In genomic region chr5:122165233-122165915, GRCm38 (mm10) we compare ENCODE assay signal across 9 mouse cellular contexts. TPM values are rescaled to one million over a fixed set of nuclear protein-coding genes. Genes with fewer than 3 reads are reported as not detected.
DNase-seq lines count a peak whose midpoint lies in the region; ATAC-seq and TF ChIP-seq lines count a peak whose summit lies in the region.
"Had no signal": no experiment of that assay in that cellular context is flagged by ENCODE, and none has a peak within 500 bp of the region (broad histone marks: within the 10 kb centered on the region; RNA-seq: fewer than 3 reads in every experiment).

No protein-coding gene starts in this region.

- peaks cover 100% of the 10 kb centered on the region for H3K36me3 ChIP-seq in hindbrain, embryonic 10.5 days
- peaks cover 13% of the 10 kb centered on the region for H3K36me3 ChIP-seq in hindbrain, embryonic 11.5 days (ENCODE audit: control insufficient read depth, insufficient read depth, low read length)
- peaks cover 19% of the 10 kb centered on the region for H3K36me3 ChIP-seq in forebrain, embryonic 16.5 days (ENCODE audit: control insufficient read depth, insufficient read depth)
- H3K36me3 ChIP-seq in midbrain, embryonic 14.5 days (ENCODE audit: control insufficient read depth, insufficient read depth, low read length), result peaks cover 60% of the 10 kb centered on the region

- no peaks in the 10 kb centered on the region for H3K27me3 ChIP-seq in hindbrain, embryonic 10.5 days (ENCODE audit: insufficient read depth, poor library complexity, severe bottlenecking)
- H3K27me3 ChIP-seq in hindbrain, embryonic 11.5 days (ENCODE audit: control insufficient read depth, insufficient read depth, low read length), result no peaks in the 10 kb centered on the region
- H3K27me3 ChIP-seq in forebrain, embryonic 16.5 days (replicated peaks; ENCODE audit: control insufficient read depth, insufficient read depth, low read length), result no peaks in the 10 kb centered on the region
- no peaks in the 10 kb centered on the region for H3K27me3 ChIP-seq in midbrain, embryonic 14.5 days (ENCODE audit: control insufficient read depth, insufficient read depth, low read length)
- H3K27me3 ChIP-seq: lung, embryonic 15.5 days had no signal

- H3K27ac ChIP-seq in hindbrain, embryonic 10.5 days, result no peak overlapping the region
- H3K27ac ChIP-seq in hindbrain, embryonic 11.5 days (ENCODE audit: low read depth, low read length), result no peak overlapping the region
- peak overlapping the region; percentile 50 for H3K27ac ChIP-seq in forebrain, embryonic 16.5 days (ENCODE audit: low read length)
- H3K27ac ChIP-seq in midbrain, embryonic 14.5 days (replicated peaks; ENCODE audit: low read depth, low read length), result peak overlapping the region; percentile 23
- H3K27ac ChIP-seq: lung, embryonic 15.5 days had no signal

- H3K4me3 ChIP-seq in hindbrain, embryonic 10.5 days, result peak overlapping the region; percentile 11; the same call in 1 of the 2 replicates
- no peak overlapping the region for H3K4me3 ChIP-seq in hindbrain, embryonic 11.5 days (ENCODE audit: low read depth, low read length)
- H3K4me3 ChIP-seq in forebrain, embryonic 16.5 days (replicated peaks; ENCODE audit: low read length), result no peak overlapping the region
- no peak overlapping the region for H3K4me3 ChIP-seq in midbrain, embryonic 14.5 days (replicated peaks; ENCODE audit: low read depth, low read length)
- H3K4me3 ChIP-seq: lung, embryonic 15.5 days had no signal

- TF ChIP-seq CTCF in brain, embryonic 14.5 days (IDR thresholded peaks at IDR 0.05; ENCODE audit: borderline replicate concordance, extremely low read depth, insufficient read depth, insufficient read length), result no peak

- H3K9ac ChIP-seq in hindbrain, embryonic 11.5 days (ENCODE audit: low read depth, low read length), result no peak overlapping the region
- H3K9ac ChIP-seq in forebrain, embryonic 16.5 days (replicated peaks; ENCODE audit: low read depth, low read length), result peak overlapping the region; percentile 37
- H3K9ac ChIP-seq in midbrain, embryonic 14.5 days (replicated peaks; ENCODE audit: low read length), result 0 out of 2 replicates have a peak overlapping the region, but pooled peaks have one; percentile 6
- H3K9ac ChIP-seq: lung, embryonic 15.5 days had no signal

- no peaks in the 10 kb centered on the region for H3K9me3 ChIP-seq in hindbrain, embryonic 10.5 days
- no peaks in the 10 kb centered on the region for H3K9me3 ChIP-seq in hindbrain, embryonic 11.5 days (ENCODE audit: control insufficient read depth, low read length)
- no peaks in the 10 kb centered on the region for H3K9me3 ChIP-seq in forebrain, embryonic 16.5 days (ENCODE audit: control insufficient read depth, low read length)
- no peaks in the 10 kb centered on the region for H3K9me3 ChIP-seq in midbrain, embryonic 14.5 days (ENCODE audit: control insufficient read depth, low read length)
- H3K9me3 ChIP-seq: lung, embryonic 15.5 days had no signal

- WGBS in hindbrain, embryonic 10.5 days, result 73% methylated on average over 6 of the region's 6 CpGs
- 73% methylated on average over 6 of the region's 6 CpGs for WGBS in hindbrain, embryonic 11.5 days
- WGBS in forebrain, embryonic 16.5 days, result 42% methylated on average over 6 of the region's 6 CpGs
- WGBS in midbrain, embryonic 14.5 days, result 34% methylated on average over 6 of the region's 6 CpGs

- DNase-seq in hindbrain, embryonic 10.5 days (ENCODE audit: low spot score), result no peak
- DNase-seq in hindbrain, embryonic 11.5 days (ENCODE audit: low spot score), result no peak
- peak; percentile 33 for DNase-seq in brain, embryonic 14.5 days (ENCODE audit: low read depth)
- peak; percentile 35 for DNase-seq in midbrain, embryonic 14.5 days
- DNase-seq in embryo, embryonic 11 days, result no peak
- no peak for DNase-seq in spleen, postnatal 36 days (ENCODE audit: low spot score in 2 of 2)
- no peak for DNase-seq in spleen, postnatal 10 days (ENCODE audit: low spot score in 2 of 2)

- no peak for ATAC-seq in hindbrain, embryonic 11.5 days (ENCODE audit: low FRiP score)
- ATAC-seq in forebrain, embryonic 16.5 days, result no peak
- no peak for ATAC-seq in midbrain, embryonic 14.5 days (ENCODE audit: low FRiP score, low TSS enrichment)

- peaks cover 64% of the 10 kb centered on the region for H3K4me1 ChIP-seq in hindbrain, embryonic 10.5 days (replicated peaks)
- peaks cover 2% of the 10 kb centered on the region; the same call in 1 of the 2 replicates for H3K4me1 ChIP-seq in hindbrain, embryonic 11.5 days (replicated peaks; ENCODE audit: control insufficient read depth, insufficient read depth, low read length)
- peaks cover 74% of the 10 kb centered on the region for H3K4me1 ChIP-seq in forebrain, embryonic 16.5 days (replicated peaks; ENCODE audit: control insufficient read depth, insufficient read depth, low read length)
- peaks cover 66% of the 10 kb centered on the region for H3K4me1 ChIP-seq in midbrain, embryonic 14.5 days (ENCODE audit: control insufficient read depth, insufficient read depth, low read length)

- TF ChIP-seq POLR2A in brain, embryonic 14.5 days (IDR thresholded peaks at IDR 0.05; ENCODE audit: borderline replicate concordance, extremely low read depth, insufficient read depth, insufficient read length, poor library complexity, severe bottlenecking), result no peak

- H3K4me2 ChIP-seq in hindbrain, embryonic 11.5 days (replicated peaks; ENCODE audit: low read depth, low read length), result no peak overlapping the region
- H3K4me2 ChIP-seq in forebrain, embryonic 16.5 days (ENCODE audit: low read length), result no peak overlapping the region
- peak overlapping the region; percentile 10; the same call in 1 of the 2 replicates for H3K4me2 ChIP-seq in midbrain, embryonic 14.5 days (ENCODE audit: low read length)
- H3K4me2 ChIP-seq: lung, embryonic 15.5 days had no signal

RNA-seq across cellular contexts. Expression of gene Ppp1cc, which starts 7.3 kb away (rescaled TPM):
- 311 and 319 TPM in 2 replicates for polyA plus RNA-seq in hindbrain, embryonic 10.5 days (2016; fragmentation: Nextera tagmentation; extraction: Ambion mirVana)
- polyA plus RNA-seq in hindbrain, embryonic 11.5 days (2014; fragmentation: Nextera tagmentation; extraction: Ambion mirVana), result 293 and 305 TPM in 2 replicates
- 270 and 345 TPM in 2 replicates for polyA plus RNA-seq in brain, embryonic 14.5 days (2012; rRNA removed)
- polyA plus RNA-seq in forebrain, embryonic 16.5 days (2015; fragmentation: Nextera tagmentation; extraction: Ambion mirVana), result 252 and 264 TPM in 2 replicates
- 232 and 238 TPM in 2 replicates for polyA plus RNA-seq in midbrain, embryonic 14.5 days (2014; fragmentation: Nextera tagmentation; extraction: Ambion mirVana)

RNA-seq across cellular contexts. Expression of gene Ccdc63, which starts 24.8 kb away (rescaled TPM):
- 0.12 TPM in 1 of 2 replicates, not detected in the other for polyA plus RNA-seq in hindbrain, embryonic 10.5 days (2016; fragmentation: Nextera tagmentation; extraction: Ambion mirVana)
- polyA plus RNA-seq in hindbrain, embryonic 11.5 days (2014; fragmentation: Nextera tagmentation; extraction: Ambion mirVana), result not detected in 2 replicates
- polyA plus RNA-seq in brain, embryonic 14.5 days (2012; rRNA removed), result 0.07 and 0.24 TPM in 2 replicates
- not detected in 2 replicates for polyA plus RNA-seq in forebrain, embryonic 16.5 days (2015; fragmentation: Nextera tagmentation; extraction: Ambion mirVana)
- not detected in 2 replicates for polyA plus RNA-seq in midbrain, embryonic 14.5 days (2014; fragmentation: Nextera tagmentation; extraction: Ambion mirVana)
- polyA plus RNA-seq: lung, embryonic 15.5 days had no signal

RNA-seq across cellular contexts. Expression of gene Hvcn1, which starts 41.2 kb away (rescaled TPM):
- 9.6 and 11.9 TPM in 2 replicates for polyA plus RNA-seq in hindbrain, embryonic 10.5 days (2016; fragmentation: Nextera tagmentation; extraction: Ambion mirVana)
- 5.0 and 6.1 TPM in 2 replicates for polyA plus RNA-seq in hindbrain, embryonic 11.5 days (2014; fragmentation: Nextera tagmentation; extraction: Ambion mirVana)
- 2.3 and 2.4 TPM in 2 replicates for polyA plus RNA-seq in brain, embryonic 14.5 days (2012; rRNA removed)
- 1.2 and 1.7 TPM in 2 replicates for polyA plus RNA-seq in forebrain, embryonic 16.5 days (2015; fragmentation: Nextera tagmentation; extraction: Ambion mirVana)
- polyA plus RNA-seq in midbrain, embryonic 14.5 days (2014; fragmentation: Nextera tagmentation; extraction: Ambion mirVana), result 1.8 and 2.5 TPM in 2 replicates

Comparison
In these comparisons a context has a peak if more than half of its experiments do, and no peak if none do; other contexts are left out.
1. DNase-seq: peak in brain, embryonic 14.5 days (single experiment) and midbrain, embryonic 14.5 days (single experiment); none in hindbrain, embryonic 10.5 days (single experiment), hindbrain, embryonic 11.5 days (single experiment), embryo, embryonic 11 days (single experiment), spleen, postnatal 36 days (0 of 2) and spleen, postnatal 10 days (0 of 2).
2. H3K27ac ChIP-seq: peak in forebrain, embryonic 16.5 days (single experiment) and midbrain, embryonic 14.5 days (single experiment); none in hindbrain, embryonic 10.5 days (single experiment) and hindbrain, embryonic 11.5 days (single experiment).